Mouse (Mus musculus): ENCODE data around the gene Gm20388.

The Gm20388 gene

DNA sequence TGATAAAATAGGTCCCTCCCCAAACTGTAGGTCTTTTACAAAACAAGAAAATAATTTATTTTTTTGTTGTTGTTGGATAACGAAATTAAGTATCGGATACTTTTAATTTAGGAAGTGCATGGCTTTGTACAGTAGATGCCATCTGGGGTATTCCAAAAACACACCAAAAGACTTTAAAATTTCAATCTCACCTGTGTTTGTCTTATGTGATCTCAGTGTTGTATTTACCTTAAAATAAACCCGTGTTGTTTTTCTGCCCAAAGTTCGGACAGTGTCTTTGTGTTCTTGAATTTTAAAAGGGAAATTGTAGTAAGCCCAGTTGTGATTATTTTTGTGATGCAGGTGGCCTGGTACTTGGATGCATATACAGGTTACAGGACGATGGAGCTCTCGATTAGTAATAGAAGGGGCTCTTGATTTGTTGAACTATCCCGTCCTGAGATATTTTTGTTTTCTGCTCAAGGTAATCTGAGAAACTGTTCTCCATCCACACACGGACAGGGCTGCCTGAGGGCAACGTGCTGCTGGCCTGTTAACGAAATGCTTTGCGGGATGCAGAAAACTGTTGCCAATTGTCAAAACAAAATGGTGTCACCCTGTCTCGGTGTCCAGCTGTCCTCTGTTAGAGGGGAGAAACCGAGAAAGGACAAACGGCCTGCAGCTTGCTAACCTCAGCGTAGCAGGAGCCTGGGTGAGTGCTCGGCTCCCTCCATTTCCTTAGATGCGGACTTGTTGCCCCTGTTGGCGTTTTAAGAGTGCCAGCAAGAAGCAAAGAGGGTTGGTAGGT lies 1208.2 kb downstream of the Gm20388 start:
- DNase-seq (ENCODE audit: extremely low spot score, low read depth, low spot score), result no peak

DNA sequence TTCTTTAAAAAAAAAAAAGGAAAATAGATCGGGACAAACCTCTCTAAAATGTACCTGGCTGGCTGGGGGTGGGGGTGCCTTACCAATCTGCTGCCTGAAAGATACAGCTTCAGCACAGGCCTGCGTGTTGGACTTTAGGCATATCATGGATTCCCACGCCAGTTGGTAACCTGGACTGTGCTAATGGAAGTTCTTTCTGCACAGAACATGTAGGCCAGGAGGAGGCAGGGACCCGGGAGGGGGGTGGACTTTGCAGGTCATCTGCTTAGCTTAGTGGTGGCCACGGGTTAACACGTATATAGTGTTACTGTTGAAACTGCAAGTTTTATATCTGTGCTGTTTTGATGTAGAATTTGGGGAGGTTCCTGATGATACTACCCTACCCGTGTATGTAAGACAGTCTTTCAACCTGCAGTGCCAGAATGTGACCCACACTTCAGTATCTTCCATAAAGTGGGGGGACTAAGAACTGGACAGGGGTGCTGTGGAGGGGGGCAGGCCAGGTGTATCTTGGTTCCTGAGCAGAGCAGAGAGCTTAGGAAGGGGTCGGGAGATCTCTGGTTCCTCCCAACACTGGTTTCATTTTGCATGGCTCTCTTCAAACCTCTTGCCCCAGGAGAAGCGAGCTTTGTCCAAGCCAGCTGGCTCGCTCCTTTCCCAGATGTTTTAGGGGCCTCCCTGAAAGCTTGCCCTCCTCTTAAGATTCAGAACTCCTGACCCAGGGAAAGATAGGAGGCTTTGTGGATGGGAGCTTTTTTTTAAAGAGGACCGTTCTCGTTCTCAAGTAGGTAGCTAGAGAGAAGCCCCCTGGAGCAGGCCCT lies 1209.2 kb downstream of the Gm20388 start:
- no peak for DNase-seq (ENCODE audit: extremely low spot score, low read depth, low spot score)

DNA sequence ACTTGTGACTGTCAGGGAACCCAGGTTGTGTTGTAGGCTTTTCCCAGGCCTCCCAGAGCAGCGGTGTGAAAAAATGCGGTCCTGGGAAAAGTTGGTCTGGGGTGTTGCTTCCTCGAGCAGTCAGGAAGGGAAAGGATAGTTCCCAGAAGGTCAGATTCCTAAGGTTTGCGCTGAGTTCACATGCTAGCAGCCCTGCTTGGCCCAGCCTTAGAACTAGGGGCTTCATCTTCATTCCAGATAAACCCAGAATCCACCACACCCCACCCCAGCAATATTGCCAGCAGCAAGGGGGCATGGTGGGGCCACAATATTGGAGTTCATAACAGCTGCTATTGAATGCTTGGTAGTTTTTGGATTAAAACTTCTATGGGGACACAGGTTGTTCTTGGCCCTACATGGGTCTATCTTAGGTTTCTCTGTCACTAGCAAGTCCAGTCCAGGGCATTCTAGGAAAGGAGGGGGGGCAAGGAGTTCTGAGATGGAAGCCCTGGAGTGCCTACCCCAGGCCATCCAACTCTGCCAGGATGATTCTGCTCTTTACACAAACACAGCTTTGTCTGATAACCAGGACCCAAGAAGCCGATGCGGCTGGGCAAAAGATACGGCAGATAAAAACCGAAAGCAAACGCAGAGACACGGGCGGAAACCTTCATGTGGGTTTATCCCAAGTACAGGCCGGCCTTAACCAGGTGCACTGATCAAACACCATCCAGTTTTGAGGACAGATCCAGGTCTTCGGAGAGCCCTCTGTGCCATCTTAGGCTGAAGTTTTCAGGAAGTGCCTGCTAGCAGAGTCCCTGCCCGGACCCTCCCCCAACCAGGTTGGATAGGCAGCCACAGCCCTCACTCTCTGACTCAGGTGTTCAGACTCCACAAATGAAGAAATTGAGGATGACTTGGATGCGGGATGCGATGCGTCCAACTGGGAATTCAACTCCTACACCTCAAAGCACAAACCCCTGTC lies 1210.1 kb downstream of the Gm20388 start:
- no peak for DNase-seq (ENCODE audit: extremely low spot score, low read depth, low spot score)

DNA sequence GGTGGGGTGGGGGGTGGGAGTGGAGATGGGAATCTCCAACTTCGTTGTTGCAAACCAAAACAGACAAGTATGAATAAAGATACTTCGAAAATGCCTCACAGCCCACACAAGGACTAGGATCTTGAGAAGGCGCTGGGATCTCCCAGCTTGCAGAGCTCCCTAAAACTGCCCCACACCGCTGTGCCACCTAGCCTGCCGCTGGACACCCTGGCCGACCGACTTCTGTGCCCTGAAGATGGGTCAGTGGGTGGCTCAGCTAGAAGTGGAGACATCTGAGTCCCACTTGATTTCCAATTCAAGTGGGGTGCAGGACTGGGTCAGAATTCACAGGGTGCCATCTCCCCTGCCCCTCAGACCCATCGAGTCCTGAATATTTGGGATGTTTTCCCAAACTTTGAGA lies 1211.1 kb downstream of the Gm20388 start:
- no peak for DNase-seq (ENCODE audit: extremely low spot score, low read depth, low spot score)

DNA sequence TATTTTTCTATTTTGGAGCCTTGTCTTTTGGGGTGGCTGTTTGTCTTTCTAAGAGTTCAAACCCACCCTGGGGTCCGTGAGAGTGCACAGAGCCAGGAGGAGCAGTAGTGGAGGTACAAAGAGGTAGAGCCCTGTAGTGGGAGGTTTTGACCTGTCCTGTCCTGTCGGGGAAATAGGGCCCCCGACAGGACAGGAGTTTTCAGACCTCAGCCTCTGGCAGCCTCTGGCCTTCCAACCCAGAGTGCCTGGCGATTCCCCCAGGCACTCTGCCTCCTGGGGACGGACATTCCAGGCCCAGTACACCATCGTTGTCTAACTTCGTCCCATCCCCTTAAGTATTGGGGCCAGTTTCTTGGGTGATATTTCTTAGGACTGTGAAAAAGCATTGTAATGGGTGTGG lies 1211.7 kb downstream of the Gm20388 start:
- no peak for DNase-seq (ENCODE audit: extremely low spot score, low read depth, low spot score)

DNA sequence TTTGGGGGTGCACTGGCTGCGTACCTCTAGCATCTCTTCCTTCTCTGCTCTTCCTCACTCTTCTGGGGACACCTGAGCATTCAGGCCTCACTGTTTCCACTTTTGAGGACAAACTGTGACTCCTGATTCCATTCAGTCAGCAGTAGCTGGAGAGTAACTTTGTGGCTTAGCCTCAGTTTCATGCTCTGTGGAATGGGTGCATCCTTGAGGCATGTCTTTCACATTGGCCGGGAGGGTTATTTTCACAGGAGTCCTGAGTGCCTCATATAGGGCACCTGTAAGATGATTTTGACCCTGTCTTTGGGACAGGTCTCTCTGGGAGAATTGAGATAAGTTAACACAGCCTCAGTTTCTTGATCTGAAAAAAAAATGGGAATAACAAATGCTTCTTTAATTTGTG lies 1212.5 kb downstream of the Gm20388 start:
- no peak for DNase-seq (ENCODE audit: extremely low spot score, low read depth, low spot score)

DNA sequence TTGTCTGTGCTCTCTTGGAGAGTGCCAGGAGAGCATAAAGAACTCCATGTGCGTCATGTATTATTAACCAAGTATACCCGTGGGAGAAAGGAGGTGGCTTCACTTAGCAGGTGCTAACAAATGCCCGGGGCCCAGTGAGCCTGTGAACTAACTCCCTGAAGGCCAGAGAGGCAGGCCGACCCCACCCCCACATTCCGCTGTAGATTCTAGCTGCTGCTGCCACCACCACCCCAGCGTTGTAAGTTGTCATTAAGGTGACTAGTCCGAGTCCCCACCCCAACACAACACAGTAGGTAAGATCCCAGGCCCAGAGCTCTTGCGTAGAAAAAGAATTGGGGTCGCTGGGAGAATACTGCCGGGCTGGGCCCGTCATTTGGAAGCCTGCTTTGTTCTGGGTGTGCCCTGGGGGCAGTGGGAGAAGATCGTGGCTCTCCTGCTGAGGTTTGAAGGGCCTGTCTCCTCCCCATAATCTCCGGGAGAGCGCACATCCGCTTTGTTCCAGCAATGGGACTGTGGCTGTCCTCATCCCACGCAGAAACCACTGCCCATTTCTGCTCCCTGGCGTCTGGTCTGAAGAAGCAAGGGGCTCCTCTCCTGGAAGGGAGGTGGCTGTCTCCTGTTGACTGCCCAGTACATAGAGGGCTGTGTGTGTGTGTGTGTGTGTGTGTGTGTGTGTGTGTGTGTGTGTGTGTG lies 1214.1 kb downstream of the Gm20388 start:
- DNase-seq (ENCODE audit: extremely low spot score, low read depth, low spot score), result no peak

DNA sequence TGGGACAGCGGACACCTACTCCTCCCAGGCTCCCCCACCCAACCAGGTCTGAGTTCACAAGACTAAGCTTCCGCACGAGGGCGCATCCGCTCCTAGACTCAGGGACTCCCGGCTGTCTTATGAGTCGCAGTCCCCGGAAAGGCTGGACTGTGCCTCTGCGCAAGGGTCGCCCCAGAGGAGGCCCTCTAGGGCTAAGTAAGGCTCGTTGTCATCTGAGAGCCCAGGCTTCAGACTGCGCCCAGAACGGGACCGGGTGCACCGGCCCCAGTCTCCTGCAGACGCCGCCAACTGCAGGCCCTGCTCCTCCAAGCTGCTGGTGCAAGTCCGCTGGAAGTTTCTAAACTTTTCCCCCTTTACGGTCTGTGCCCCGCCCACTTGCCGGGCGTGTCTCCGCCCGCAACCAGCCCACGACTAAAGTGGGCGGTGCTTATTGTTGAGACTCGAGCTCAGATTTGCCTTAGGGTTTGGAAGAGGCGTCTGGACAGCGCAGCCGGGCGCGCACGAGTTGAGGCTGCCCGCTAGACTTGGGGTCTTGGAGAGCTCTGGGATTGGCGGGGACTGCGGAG lies 1214.8 kb downstream of the Gm20388 start:
- no peak for DNase-seq (ENCODE audit: extremely low spot score, low read depth, low spot score)

DNA sequence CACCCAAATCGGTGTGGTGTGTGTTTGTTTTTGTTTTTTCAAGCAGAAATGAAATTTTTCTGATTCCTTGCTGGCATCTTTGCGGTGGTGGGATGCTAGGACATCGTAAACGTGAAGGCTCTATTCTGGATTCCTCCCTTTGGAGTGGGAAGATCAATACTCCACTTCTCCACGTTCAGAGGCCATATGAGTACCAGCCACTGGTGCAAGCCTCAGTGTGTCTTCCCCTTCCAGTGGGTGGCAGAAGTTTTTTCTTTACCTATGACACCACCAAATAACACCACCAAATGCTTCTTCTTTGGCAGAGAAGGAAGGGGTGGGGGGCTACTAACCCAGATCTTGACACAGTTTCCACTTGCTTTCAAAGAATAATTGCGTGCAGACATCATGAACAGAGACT lies 1215.5 kb downstream of the Gm20388 start:
- no peak for DNase-seq (ENCODE audit: extremely low spot score, low read depth, low spot score)

DNA sequence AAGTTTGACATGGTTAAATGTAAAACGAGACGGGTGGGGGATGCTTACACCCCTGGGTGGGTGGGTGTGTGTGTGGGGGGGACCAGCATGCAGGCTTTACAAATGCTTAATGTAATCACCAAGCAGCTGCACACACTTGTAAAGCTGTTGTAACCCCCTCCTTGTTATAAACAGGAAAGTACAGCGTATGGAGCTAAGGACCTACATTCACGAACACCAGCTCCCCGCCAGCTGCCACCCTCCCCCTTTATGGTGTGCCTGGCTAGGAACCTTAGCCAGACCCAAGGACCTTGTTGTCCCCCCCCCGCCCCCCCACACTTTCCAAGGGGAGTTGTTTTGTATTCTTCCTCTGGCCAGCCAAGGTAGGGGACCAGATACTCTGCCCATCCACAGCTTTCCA lies 1216.1 kb downstream of the Gm20388 start:
- DNase-seq (ENCODE audit: extremely low spot score, low read depth, low spot score), result no peak

DNA sequence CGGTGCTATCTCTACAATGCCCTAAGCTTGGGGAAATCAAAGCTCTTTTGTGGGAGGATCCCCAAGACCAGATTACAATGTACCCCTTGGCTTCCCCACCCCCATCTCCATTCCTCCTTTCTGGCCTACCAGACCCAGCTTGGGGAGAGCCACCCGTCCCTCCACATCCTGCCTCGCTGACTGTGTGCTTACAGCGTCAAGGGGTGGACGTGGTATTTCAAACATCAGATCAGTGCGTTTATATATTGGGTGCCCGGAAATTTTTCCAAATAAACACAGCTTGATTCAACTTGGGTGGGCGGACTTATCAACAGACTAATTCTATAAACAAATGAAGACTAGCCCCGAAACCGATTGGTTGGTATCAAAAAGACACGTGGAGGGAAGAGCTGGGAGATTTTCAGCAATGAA lies 1216.7 kb downstream of the Gm20388 start:
- no peak for DNase-seq (ENCODE audit: extremely low spot score, low read depth, low spot score)

DNA sequence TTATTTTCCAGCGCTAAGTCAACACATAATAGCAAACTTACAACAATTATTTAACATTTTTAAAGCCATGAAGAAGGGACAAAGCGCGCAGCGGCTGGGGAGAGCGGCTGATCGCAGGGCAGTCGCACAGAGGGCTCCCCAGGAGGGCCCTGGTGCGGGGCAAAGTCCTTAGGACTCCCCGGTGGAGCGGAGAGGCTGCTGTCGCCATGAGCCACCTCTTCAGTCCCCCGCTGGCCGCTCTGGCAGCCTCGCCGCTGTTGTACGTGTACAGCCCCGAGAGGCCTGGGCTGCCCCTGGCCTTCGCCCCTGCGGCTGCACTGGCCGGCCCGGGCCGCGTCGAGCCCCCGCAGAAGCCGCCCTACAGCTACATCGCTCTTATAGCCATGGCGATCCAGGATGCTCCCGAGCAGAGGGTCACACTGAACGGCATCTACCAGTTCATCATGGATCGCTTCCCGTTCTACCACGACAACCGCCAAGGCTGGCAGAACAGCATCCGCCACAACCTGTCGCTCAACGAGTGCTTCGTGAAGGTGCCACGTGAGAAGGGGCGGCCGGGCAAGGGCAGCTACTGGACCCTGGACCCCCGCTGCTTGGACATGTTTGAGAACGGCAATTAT lies 1217.2 kb downstream of the Gm20388 start, which contains the start of gene Foxl1:
Gene Foxl1 (plus strand): TSS at position 185 of the 620 bp plus-strand sequence.
- DNase-seq (ENCODE audit: extremely low spot score, low read depth, low spot score), result no peak

DNA sequence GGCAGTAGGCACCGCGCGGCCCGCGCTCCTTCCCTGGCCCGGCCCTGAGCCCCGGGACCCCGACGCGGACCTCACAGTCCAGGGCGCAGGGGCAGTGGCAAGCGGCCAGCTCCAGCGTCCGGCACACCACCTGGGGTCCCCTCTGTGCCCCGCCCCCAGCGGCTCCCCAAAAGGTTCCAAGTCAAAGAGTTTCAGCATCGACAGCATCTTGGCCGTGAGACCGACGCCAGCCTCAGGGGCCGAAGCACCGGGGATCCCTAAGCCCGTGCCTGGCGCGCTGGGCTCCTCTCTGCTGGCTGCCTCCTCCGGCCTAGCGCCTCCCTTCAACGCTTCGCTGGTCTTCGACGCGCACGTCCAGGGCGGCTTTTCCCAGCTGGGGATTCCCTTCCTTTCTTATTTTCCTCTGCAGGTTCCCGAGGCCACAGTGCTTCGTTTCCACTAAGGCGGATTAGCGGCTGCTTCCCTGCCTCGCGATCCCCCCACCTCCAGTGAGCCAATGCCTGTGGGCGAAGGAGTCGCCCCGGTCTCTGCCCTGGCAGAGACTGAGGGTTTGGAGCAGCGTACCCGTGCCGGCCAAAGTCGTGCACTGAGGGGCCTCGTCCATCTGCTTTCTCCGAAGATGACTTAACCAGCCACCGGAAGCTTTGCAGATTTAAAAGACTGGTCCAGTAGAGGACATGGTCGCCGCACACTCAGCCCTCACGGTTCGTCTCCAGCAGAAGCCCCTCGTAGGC lies 1218.1 kb downstream of the Gm20388 start:
- no peak for DNase-seq (ENCODE audit: extremely low spot score, low read depth, low spot score)

DNA sequence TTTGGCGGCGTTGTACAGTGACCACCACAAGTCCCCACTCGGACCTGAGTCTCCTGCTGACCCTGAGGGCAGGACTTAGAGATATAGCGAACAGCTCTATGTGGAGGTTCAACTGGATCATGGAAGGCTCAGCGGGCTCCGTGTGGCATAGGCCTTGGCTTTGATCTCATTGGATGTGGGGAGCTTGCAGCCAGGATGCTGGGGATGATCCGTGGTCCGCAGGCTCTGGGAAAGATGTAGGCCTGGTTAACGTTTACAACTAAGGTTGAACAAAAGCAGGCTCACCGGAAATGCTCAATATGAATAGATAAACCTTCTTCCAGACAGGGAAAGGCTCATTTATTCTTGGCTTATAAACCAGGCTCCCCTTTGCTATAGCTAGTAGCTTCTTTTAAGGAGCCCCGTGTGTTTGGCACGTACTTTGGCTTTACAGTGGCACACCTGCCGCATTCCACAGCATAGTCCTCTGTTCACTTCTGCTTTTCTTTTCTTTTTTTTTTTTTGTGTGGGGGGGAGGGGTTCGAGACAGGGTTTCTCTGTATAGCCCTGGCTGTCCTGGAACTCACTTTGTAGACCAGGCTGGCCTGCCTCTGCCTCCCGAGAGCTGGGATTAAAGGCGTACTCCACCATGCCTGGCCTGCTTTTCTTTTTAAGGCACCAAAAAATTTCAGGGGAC lies 1218.8 kb downstream of the Gm20388 start:
- no peak for DNase-seq (ENCODE audit: extremely low spot score, low read depth, low spot score)

DNA sequence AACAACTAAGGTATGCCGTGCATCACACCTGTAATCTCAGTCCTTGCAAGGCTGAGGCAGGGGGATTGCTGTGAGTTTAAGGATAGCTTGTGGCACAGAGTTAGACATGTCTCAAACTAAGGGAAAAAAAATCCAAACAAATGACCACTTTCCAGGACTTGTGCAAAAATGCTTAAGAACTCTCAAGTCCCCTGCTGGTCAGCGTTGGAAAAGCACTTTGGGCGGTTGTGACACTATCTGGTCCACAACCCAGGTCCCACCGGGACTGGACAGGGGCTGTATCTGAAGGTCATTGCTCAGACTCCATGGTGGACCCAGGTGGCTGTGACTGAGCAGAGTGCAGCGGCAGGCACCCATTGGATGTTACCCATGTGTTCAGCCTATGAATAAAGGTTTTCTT lies 1219.9 kb downstream of the Gm20388 start:
- no peak for DNase-seq (ENCODE audit: extremely low spot score, low read depth, low spot score)

DNA sequence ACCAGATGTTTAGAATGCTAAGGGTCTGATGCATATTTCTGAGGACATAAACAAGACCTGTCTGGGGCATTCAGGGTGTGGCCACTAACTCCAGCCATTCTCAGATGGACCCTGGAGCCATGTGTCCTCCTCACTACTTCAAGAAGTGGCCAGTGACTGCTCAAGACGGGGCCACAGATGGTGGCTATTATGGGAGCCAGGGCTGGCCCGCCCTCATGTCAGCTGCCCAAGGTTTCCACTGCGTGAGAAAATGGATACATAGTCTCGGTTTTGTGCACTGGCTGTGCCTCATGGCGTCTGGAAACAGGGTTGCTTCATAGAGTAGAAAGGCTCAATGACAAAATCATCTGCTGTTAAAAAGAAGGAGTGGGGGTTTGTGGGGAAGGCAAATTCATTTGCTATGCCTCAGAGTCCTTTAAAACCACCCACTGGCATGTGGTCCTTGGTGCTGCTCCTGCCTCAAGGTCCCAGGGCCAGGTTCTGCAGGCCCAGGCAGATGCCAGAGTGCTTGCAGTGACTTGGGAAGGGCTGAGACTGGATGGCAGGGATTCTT lies 1222.4 kb downstream of the Gm20388 start:
- no peak for DNase-seq (ENCODE audit: extremely low spot score, low read depth, low spot score)

DNA sequence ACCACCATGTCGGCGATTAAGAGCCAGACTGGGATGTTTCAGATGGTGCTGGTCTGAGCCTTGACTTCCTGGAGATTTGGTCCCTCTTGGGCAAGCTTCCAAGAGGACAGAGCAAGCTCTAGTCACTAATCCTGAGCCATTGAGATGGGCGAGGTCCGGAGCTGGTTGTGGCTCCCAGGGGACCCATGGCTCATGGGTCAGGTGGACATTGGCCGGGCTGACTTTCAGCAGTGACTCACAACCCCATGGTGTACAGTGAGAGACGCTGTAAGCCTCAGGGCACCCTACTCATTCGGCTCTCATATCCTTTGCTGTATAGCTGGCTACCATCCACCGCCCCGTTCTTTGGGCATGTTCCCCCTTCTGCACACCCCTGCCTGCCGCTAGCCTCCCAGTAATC lies 1223.5 kb downstream of the Gm20388 start:
- no peak for DNase-seq (ENCODE audit: extremely low spot score, low read depth, low spot score)

DNA sequence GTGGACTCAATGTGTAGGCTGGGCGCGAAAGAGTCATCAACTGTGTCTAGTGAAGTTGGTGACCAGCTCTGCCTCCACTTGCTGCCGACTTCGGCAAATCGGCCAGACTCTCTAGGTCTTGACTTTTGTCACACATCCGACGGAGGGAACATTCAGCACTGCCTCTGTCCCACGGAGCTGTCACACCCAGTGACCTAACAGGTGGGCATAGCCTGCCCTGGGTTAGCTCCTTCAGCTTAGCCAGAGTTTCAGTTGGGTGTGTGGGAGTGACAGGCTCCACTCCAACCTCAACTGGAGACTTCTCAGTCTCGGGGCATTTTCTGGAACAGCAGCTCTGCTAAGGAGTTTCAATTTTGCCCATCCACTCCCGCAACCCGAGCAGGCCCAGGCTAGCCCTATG lies 1223.9 kb downstream of the Gm20388 start:
- DNase-seq (ENCODE audit: extremely low spot score, low read depth, low spot score), result no peak
